Mouse (Mus musculus) megakaryocyte, embryonic 14.5 days (primary cell): ENCODE results near the gene Prpsap2.

Source experiments
- FLI1 ChIP-seq: IDR thresholded peaks from 2 replicates; pipeline ENCODE4 v1.6.1; 2012; ENCODE audit warnings: low read length, inconsistent platforms, mixed read lengths
- GATA1 ChIP-seq: IDR thresholded peaks from 3 replicates; pipeline ENCODE4 v1.6.1; 2012; ENCODE audit warnings: mixed read lengths, low read length, inconsistent platforms, borderline replicate concordance

DNA sequence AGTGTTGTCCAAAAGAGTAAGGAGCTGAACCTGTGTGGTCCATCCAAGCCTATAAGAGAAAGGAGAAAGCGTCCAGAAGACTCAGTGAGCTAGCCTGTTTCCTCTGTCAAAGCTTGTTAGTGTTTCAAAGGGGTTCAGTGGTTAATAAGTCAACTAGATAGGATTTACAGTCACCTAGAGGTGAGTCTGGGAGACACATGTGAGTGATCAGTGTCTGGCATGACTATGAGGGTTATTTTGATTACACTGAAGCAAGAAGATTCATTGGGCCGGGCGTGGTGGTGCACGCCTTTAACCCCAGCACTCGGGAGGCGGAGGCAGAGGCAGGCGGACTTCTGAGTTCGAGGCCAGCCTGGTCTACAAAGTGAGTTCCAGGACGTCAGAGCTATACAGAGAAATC is 16.1 kb downstream of the Prpsap2 start:
- TF ChIP-seq GATA1 = no peak
- TF ChIP-seq FLI1 = no peak
